Mouse (Mus musculus) MEL (cell line): ENCODE measurements around the gene Arhgap1.
A peak's percentile ranks its signal among the peaks of the same experiment; 100 is the strongest.
"Not testable (repeated sequence)": the region's sequence is repeated elsewhere in the genome, so short reads cannot be mapped to it uniquely, and the experiment has no call there.

ENCODE experiments used
- CHD2 ChIP-seq: IDR thresholded peaks from 2 replicates; pipeline ENCODE4 v1.6.1; 2011; ENCODE audit warnings: low read length, improper control_type of control experiment
- CTCF ChIP-seq, 3 experiments: IDR thresholded peaks in 2 of 3; conservative IDR thresholded peaks in 1 of 3; 2 replicates each; pipeline ENCODE4 v1.5.1; 2011 to 2012; ENCODE audit warnings: low read length in 3 of 3, low read depth in 2 of 3, mild to moderate bottlenecking in 2 of 3, improper control_type of control experiment in 1 of 3, inconsistent platforms in 1 of 3, mixed read lengths in 1 of 3, moderate library complexity in 1 of 3; ENCODE audit not compliant: control insufficient read depth in 1 of 3, insufficient read depth in 1 of 3, poor library complexity in 1 of 3, severe bottlenecking in 1 of 3
- EP300 ChIP-seq, 2 experiments: IDR thresholded peaks; 2 replicates each; pipeline ENCODE4 v1.6.1; 2011; ENCODE audit warnings: improper control_type of control experiment in 2 of 2, low read length in 2 of 2, low read depth in 1 of 2, mild to moderate bottlenecking in 1 of 2
- ETS1 ChIP-seq: IDR thresholded peaks from 2 replicates; pipeline ENCODE4 v1.6.1; 2012; ENCODE audit warnings: low read depth, mild to moderate bottlenecking, inconsistent platforms, low read length, improper control_type of control experiment, moderate library complexity
- GATA1 ChIP-seq: IDR thresholded peaks from 2 replicates; pipeline ENCODE4 v1.6.1; 2011; ENCODE audit warnings: low read depth, low read length, improper control_type of control experiment
- MAX ChIP-seq: IDR thresholded peaks from 2 replicates; pipeline ENCODE4 v1.6.1; 2011; ENCODE audit warnings: low read length, improper control_type of control experiment
- MEF2A ChIP-seq: IDR thresholded peaks from 2 replicates; pipeline ENCODE4 v1.6.1; 2014; ENCODE audit warnings: low read depth, mild to moderate bottlenecking, inconsistent platforms, low read length, improper control_type of control experiment; ENCODE audit not compliant: poor library complexity, insufficient replicate concordance, severe bottlenecking; ENCODE audit errors: extremely low read depth
- POLR2A ChIP-seq, 2 experiments: IDR thresholded peaks; 2 replicates each; pipeline ENCODE4 v1.6.1; 2011 to 2012; ENCODE audit warnings: low read length in 2 of 2, mild to moderate bottlenecking in 2 of 2, control low read depth in 1 of 2, improper control_type of control experiment in 1 of 2, low read depth in 1 of 2, moderate library complexity in 1 of 2; ENCODE audit not compliant: control insufficient read depth in 1 of 2, insufficient read depth in 1 of 2, poor library complexity in 1 of 2
- POLR2AphosphoS5 ChIP-seq: IDR thresholded peaks from 2 replicates; pipeline ENCODE4 v1.6.1; 2012; ENCODE audit warnings: low read depth, borderline replicate concordance, mild to moderate bottlenecking, inconsistent platforms, low read length, moderate library complexity, mixed read lengths
- TCF12 ChIP-seq: IDR thresholded peaks from 2 replicates; pipeline ENCODE4 v1.6.1; 2014; ENCODE audit warnings: low read depth, mild to moderate bottlenecking, inconsistent platforms, low read length, improper control_type of control experiment, moderate library complexity

GRCm38 (mm10) chr2:91609370-91609769 is 40.3 kb upstream of the Arhgap1 start:
- TF ChIP-seq ETS1; EP300 (IDR thresholded peaks at IDR 0.05; ENCODE audit: low read depth in 1 of 2, low read length in 2 of 2); POLR2A (IDR thresholded peaks at IDR 0.05; ENCODE audit: control insufficient read depth in 1 of 2, insufficient read depth in 1 of 2, low read depth in 1 of 2, low read length in 2 of 2, poor library complexity in 1 of 2); TCF12; MAX; CHD2; GATA1; MEF2A; POLR2AphosphoS5: not testable (repeated sequence)
- TF ChIP-seq CTCF (IDR thresholded peaks at IDR 0.05 in 2 of 3, conservative IDR thresholded peaks at IDR 0.05 in 1 of 3; ENCODE audit: control insufficient read depth in 1 of 3, insufficient read depth in 1 of 3, low read depth in 2 of 3, low read length in 3 of 3, poor library complexity in 1 of 3, severe bottlenecking in 1 of 3): peak in 1 of 3 experiments; percentile 26; a peak in 1 of 6 replicates
